Mouse (Mus musculus) large intestine, adult 2 months (tissue): Measurements from ENCODE around the gene Idua. TPM values are rescaled to one million over a fixed set of nuclear protein-coding genes. Genes with fewer than 3 reads are reported as not detected.

Source experiments
- DNase-seq: peaks from one replicate; pipeline ENCODE4 v3.0.0-alpha.2; 2012; ENCODE audit warnings: low read depth, low spot score
- WGBS: fragments of 180-500 bp; shearing (Covaris S2); methylation state at CpG from one replicate; pipeline ENCODE4 v1.1.7; 2018; 5-methylcytosine and 5-hydroxymethylcytosine counted together
- polyA plus RNA-seq: library from polyadenylated mRNA; depleted of rRNA; stranded (reverse); fragments of >200 nt; gene quantifications from 2 replicates; pipeline ENCODE4 v1.2.3, GENCODE M21; 2012

The Idua gene
- polyA plus RNA-seq, 1 experiment = 7.7 TPM

DNA sequence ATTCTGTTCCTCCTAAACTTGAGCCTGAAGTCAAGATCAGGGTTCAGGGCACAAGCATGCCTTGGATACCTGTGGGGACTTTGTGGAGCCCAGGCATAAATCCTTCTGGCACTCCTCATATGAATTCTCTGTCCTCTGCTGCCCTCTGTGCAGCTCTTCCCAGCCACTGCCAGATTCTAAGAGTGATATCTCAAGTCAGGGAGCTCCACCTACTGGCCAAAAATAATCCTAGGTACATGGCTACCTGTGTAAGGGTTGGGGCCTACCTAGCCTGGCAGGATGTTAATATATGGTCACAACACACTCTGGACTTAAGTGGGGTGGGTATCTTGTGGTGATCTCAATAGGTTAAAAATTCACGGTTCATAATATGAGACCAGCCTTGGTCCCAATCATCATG lies 8.3 kb upstream of the Idua start:
- peak; percentile 56 for DNase-seq
- 60% methylated on average over 1 of the region's 1 CpGs for WGBS

DNA sequence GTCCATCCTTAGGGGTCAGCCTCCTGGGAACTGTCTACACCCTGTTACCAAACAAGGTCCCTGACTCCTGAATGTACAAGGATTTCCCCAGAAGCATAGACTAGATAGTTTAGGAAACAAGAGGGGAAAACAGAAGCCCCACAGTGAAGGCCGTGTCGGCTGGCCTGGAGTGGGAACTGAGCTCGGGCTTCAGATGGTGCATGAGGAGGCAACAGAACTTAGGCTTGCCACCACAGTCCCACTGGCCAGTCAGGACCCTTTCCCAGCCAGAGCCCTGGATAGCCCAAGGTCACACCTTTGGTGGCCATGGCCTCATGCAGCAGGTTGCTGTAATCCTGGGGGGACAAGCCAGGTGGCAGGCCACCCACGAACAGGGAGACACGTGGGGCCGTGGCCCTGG lies 6.8 kb upstream of the Idua start:
- 91% methylated on average over 6 of the region's 6 CpGs for WGBS

DNA sequence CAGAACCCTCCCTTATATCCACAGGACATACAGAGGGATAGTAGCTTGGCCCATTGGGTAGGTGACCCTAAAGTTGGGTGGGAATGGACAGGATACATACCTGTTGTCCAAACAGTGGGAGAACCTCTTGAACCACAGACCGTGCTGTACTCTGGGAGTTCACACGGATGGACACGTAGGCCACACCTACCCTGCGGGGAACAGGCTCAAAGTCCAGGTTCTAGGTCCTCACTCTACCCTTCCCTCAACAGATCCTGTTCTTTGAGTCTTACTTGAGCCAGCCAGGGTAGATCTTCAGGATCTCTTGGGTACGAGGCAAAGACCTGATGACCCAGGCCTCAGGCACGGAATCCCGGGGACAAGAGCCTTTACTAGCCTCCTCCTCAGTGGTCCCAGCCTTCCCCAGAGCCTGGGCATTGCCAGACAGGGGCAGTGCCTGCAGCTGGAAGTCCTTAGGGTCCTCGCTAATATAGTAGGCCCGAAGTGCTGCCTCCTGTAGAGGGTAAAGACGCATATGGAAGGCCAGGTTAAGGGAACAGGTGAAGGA lies 5.6 kb upstream of the Idua start:
- WGBS = 73% methylated on average over 10 of the region's 10 CpGs
- DNase-seq = no peak

More for the DNA sequence above, 6.8 kb upstream of the Idua start:
- DNase-seq = no peak

DNA sequence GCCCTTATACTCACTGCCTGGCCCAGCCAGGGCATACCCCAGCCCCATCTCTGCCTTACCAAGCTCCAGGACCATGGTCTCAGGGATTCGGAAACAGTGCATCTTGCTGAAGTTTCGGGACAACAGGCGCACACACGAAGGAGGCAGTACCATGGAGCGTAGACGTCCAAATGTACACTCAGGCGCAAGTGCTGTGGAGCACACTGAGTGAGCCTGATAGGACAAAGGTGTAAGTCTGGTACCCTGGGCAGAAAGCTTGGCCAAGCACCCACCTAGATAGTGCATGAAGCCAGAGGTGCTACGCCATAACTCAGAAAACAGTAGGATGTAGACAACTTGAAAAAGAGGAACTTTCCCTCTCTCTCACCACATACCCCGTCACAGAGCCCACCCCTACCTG lies 4.8 kb upstream of the Idua start:
- 95% methylated on average over 9 of the region's 9 CpGs for WGBS
- DNase-seq = no peak

DNA sequence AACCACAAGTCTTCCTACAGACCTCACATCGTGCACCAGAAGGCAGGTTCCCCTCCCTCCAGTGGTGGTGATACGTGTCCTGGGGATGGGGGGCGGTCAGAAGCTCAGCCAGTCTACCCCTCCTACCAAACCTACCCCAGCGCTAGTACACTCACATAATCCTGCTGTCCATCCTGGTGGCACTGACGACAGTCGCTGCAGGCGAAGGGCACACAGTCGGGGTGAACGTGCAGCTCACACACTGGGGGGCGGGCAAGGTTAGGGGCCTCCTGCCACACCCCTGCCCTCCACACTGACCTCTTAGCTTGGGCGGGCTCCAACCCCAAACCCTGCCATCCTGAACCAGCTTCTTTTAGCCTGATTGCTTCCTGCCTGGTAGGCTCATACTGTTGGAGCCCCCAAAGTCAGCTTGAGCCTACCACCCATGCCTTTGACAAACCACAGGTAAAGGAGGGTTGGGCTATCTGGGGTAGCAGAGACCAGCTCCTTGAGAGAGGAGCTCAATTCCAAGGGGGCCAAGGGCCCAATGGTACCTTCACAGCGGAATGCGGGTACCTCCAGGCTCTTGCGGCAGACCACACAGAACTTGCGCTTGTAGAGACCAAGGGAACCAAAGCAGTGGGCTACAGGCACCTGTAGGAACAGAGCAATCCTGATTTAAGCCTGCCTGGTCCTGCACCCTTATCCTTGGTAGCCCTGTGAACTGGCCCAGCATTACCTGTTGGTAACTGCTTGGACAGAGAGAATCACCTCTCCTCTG lies 4.1 kb upstream of the Idua start:
- WGBS = 93% methylated on average over 15 of the region's 15 CpGs
- no peak for DNase-seq

DNA sequence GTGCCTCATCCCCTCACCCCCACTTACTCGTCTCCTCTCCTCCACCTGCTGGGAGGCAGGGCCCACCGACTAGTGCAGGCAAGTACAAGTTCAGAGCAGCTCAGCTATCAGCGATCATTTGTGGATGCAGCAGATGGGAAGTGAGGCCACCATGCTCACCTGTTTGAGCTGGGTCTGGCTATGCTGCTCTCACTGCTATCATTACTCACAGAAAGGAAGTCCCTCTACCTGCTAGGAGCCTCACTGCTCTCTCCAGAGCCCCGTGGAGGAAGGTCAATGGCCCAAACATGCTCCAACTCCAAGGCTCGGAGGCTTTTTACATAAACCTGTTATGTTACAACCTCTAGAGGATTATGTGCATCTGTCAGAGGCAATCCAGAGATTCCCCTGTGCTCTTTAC lies 2.7 kb upstream of the Idua start:
- DNase-seq = no peak
- 78% methylated on average over 5 of the region's 5 CpGs for WGBS

DNA sequence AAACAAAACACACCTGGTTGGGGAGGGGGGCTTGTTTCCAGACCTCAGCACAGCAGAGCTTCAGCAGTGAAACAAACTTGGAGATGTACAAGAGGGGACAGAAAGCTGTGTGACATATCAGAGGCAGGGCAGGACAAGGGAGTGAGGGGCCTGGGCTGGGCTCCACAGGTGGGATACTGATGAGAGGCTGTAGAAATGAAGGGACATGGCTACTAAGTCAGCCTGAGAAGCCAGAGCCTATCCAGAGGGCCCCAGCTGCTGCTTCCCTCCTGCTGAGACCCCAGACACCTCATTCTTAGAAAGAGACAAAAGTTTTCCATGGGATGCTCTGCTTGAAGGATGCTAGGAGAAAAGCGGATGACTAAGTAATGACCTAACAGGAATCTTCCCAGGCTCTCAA lies 1.5 kb upstream of the Idua start:
- WGBS = 90% methylated on average over 1 of the region's 1 CpGs
- no peak for DNase-seq

DNA sequence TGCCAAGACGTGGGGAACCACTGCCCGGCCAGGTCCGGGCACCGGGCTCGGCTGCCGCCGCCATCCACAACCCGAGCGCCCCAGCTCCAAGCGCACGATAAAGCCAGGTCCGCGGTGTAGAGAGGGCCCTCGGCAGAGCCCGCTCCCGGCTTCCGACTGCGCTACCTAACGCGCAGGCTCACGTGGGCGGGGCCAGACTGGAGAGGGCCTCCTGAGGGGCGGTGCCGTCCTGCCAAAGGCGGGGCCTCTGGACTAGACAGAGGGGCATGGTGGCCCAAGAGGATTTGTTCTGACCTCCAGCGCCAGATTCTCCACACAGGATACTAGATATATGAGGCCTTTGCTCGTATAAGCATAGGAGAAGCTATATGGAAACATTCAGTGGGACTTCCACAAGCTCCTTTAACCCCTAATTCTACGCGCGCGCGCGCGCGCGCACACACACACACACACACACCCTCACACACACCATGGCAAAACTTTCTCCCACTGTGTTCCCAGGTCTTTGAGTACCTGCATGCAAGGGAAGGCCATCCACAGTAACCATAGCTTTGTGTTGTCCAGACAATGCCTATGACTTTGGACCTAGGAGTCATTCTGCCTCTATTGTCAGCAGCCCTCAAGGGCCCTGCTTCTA lies 619 bp downstream of the Idua start:
- peak; percentile 81 for DNase-seq
- 11% methylated on average over 36 of the region's 36 CpGs for WGBS

DNA sequence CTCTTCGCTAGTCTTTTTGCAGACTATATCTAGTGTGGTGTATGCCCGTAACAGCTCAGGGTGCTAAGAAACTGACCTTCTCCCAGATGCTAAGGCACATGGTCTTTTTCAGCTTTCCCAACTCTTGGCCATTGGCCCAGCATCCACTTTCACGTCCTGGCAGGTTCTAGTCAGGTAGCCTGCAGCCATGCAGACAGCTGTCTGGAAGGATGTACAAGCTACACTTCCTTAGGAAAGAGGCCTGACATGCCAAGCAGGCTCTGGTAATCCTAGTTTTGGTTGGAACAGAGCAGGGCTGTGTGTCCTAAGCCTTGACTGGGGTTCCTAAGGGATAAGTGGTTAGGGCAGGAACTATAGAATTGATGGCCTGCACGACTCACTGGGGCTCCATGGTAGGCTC lies 2.6 kb downstream of the Idua start:
- WGBS = 82% methylated on average over 4 of the region's 4 CpGs
- DNase-seq = no peak

DNA sequence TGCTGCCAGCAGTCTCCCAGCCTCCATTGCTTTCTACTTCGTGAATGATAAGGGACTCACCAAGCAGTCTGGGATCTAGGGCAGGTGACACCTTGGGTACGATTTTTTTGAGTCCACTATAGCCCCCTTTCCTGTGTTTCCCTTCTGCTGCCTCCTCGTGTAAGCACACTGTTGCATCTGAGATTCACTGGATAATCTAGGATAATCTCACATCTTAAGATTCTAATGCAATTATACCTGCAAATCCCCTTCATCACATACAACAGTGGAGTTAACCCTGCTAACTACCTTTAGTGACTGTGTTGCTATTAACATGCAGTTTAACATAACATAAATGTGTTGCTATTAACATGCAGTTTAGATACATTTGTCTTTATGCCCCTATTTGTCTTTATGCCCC lies 4.9 kb downstream of the Idua start:
- no peak for DNase-seq
- 40% methylated on average over 3 of the region's 3 CpGs for WGBS

DNA sequence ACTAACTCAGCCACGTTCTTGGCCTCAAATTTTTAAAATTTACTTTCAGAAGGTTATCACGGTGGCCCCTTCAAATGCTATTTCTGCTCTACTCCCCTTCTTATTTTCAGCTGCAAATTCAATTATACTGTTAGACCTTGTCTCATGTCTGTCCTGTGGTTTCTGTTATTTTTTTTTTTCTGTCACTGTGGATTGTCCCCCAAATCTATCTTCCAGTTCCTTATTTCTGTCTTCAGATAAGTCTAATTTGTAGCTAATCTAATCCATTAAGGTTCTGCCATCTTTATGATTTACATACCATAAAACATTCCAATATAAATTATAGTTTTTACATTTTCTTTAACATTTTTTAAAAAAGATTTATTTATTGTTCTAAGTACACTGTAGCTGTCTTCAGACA lies 7.2 kb downstream of the Idua start:
- DNase-seq = no peak
- WGBS = 83% methylated on average over 2 of the region's 2 CpGs

DNA sequence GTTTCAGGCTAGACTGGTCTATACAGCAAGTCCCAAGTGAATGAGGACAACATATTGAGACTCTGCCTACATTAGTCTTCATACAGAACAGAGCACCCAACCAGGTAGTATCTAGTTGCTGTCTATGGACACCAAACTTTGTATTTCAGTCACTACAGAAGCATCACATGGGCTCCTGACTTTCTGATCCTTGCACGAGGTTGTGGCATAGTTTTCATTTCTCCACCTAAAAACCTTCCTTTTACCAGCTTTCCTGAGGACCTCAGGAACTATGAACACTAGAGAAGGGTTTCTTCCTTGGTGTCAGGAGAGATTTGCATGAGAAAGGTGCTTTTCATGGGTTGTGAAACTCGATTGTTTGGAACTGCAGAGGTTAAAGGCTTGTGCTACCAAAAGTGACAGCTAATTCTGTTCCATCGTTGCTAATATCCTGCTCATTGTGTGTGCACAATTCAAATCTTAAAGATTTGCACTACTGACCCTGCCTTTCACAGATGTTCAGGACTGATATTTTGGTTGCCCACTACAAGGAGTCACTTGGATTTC lies 8.3 kb downstream of the Idua start:
- 6% methylated on average over 3 of the region's 3 CpGs for WGBS

DNA sequence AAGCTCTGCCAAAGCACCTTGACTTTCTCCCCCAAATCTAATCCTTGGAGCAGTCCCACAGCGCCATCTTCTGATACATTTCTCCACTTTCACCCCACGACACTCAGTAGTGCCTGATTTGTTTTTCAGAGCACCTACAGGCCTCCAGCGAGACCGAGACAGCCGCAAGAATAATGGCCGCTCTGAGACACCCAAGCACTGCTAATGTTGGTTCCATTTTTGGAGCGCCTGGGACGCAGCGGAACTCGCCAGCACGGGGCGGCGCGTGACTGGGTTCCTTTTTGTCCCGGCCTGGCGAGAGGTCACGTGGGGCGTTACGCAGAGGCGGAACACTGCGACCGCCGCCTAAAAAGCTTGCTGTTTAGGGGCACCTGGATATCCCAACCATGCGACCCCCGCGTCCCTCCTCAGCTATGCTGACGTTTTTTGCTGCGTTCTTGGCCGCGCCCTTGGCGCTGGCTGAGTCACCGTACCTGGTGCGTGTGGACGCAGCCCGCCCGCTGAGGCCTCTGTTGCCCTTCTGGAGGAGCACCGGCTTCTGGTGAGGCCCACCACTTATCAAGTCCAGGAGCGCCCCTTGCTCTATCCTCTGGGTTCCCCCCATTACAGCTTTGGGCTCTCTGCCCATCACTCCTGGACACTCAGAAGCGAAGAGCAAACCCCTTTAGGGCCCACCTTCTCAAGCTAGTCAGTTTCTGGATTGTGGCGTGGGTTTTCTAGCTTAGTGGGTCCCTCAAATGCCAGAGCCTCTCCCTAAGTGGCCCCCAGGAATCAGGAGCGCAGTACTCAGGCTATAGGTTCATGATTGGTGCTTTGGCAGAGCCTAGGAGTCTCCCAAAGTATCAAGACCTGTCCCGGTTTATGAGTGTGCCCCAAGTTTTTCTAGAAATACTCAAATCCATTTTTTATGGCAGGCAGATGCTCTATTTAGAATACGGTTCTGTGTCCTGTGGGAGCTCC lies 9.1 kb downstream of the Idua start, which contains the start of gene Dgkq:
Gene Dgkq, minus strand, starts transcription at position 696 of the 960 bp plus-strand sequence.
- DNase-seq = no peak
- WGBS = 2% methylated on average over 43 of the region's 43 CpGs

More for the DNA sequence above, 8.3 kb downstream of the Idua start:
- no peak for DNase-seq

DNA sequence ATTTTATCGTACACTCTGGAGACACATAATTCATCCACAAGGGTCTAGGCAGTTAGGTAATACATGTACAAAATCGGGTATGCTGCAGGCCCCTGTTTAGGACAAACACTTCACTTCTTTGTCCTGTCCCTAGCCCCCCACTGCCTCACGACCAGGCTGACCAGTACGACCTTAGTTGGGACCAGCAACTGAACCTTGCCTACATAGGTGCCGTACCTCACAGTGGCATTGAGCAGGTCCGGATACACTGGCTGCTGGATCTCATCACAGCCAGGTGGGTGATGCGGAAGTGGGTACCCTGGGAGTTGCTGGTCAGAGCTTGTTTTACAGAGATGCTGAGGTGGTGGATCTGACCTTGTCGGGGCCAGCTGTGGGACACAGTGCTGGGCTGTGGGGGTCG lies 9.9 kb downstream of the Idua start:
- WGBS = 74% methylated on average over 9 of the region's 9 CpGs
- no peak for DNase-seq

DNA sequence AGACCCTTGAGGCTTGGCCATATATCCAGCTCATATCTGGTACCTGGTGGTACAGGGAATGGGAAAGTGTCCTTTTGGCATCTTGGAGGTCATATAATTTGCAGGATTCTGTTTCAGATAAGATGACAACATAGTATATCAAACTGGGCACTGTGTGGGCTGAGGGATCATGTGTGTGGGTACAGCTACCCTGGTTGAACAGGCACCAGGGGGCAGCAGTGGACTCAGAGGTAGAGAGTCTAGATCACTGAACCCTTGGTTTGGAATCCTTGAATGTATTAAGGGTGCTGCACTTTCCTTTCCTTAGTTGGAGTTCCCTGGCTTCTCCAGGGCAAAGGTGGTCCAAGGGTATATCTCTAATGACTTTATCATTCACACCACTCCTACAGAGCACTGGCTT lies 10.7 kb downstream of the Idua start:
- no peak for DNase-seq

DNA sequence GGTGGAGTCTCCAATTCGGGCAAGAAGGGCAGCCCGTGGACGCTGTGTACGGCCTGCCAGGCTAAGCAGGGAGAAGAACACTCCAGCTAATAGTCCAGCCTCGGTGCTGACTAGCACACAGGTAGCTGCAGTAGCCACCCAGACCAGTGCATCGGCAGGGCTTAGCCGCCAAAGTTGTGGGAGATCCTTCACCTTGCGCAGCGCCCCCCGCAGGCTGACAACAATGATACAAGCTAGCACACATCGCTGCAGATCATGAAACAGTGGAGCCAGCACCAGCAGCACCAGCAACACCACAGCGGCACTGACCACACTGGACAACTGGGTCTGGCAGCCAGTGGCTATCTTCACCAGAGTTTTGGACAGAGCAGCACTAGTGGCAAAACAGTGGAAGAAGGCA lies 11.6 kb downstream of the Idua start:
- no peak for DNase-seq
- WGBS = 95% methylated on average over 12 of the region's 12 CpGs

DNA sequence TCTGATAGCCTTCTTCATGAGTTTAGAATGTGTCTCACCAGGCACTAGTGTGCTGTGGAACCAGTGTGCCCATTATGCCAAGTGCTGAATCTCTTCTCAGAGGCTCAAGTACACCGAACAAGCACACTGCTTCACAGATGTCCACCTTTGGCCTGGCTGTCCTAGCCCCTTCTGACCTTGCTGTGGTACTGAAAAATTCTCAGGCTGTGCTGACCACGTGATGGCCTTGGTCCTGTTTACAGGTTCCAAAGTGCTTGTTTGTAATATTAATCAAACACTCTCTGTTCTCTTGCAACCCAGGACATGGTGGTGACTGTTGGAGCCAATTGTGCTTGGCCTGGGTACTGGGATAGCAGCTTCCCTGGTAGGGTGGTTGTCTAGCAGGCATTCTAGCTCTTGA lies 14.5 kb downstream of the Idua start:
- no peak for DNase-seq
- WGBS = 63% methylated on average over 2 of the region's 2 CpGs

DNA sequence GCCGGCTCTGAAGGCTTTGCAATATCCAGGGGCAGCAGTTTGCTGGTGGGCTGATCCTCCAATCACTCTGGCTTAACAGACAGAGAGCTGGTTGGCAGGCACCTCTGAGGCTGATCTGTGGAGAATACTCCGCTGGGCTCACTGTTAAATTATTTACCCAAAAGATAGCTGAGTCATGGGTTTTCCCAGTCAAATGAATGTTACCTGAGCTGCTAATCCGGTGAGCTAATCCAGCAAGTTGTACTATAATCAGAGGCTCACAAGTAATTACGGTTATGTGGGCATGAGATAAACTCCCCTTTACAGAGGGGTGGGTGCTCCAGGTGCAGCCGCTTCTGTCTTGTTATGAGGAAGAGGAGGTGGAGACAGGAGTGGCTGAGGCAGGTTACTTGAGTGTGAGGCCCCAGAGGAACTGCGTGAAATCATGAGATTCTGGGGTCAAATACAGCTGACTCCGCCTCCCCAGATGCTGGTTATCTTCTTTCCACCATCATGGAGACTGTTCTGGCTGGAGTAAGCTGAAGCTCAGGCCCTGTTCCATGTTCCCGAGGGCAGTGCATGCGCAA lies 15.2 kb downstream of the Idua start, which contains the start of gene Slc26a1:
Gene Slc26a1, minus strand, starts transcription at position 319 of the 566 bp plus-strand sequence.
- DNase-seq = no peak

DNA sequence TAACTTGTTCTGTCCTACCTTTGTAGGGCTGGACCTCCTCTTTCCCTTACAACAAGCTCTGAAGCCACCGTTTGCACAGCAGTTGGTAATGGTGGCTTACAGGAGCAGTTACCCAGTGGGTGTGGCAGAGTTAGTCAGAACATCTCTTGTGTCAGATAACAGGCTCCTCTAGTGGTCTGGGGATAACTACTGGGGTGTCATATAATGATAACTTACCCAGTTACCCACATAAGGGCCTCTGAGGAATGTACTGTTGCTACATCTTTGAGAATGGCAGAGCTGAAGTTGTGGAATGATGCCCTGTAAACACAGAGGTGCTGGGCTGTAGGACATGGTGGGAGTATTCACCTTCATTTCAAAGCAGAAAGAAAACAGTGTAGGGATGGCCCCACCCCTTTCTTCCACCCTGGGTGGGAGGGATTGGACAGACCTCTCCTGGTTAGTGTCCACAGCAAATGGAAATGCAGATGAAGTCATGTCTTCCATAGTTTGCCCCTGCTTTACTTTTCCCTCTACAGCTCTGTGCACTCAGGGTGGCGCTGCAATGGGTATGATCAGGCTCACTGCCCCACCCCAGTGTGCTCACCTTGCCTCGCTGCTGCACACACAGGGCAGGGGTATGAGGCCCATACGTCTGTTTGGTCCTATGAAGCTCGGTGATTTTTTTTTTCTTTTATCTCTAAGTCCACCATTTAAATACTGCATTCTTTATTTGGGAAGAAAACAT lies 16.8 kb downstream of the Idua start:
- WGBS = 34% methylated on average over 5 of the region's 5 CpGs
- DNase-seq = no peak

More for the DNA sequence above, 15.2 kb downstream of the Idua start, which contains the start of gene Slc26a1:
- 41% methylated on average over 9 of the region's 9 CpGs for WGBS
